In the genomic region with DNA sequence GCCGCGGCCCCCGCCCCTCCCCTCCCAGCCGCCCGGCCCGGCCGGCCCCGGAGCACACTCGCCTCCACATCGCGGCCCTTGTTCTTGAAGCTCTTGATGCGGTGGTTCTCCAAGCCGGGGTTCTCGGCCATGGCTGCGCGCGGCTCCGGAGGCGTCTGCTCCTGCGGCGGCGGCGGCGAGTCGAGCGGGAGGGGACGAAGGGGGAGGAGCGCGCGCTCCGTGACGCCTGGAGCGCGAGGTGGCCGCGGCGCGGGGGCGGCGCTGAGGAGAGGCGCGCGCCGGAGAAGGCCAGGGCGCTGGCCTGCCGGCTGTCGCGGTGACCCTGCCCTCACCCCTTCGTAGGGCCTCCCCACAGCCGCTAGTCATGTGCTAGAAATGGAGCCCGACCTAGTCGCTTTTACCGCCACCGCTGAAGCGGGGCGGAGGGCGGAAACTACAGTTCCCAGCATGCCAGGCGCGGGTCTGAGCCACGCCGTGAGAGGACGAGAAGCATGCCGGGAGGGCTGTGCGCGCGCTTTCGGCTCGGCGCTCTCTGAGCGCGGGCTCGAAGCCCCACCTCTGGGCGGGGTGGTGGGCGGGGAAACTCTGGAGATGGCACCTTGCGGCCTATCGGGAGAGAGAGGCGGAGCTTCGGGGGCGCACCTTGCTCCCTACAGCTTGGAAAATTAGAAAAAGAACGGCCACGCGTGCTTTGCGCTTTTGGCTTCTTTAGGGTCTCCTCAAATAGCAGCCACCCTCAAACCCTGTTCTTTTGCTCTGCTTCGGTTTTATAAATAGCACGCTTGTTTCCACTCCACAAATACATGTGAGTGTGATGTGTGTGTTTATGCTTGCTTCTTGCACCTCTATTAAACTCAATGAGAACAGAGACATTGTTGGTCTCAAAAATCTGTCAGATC, we compare ENCODE assay signal across 8 mouse cellular contexts. TPM values are rescaled to one million over a fixed set of nuclear protein-coding genes. Genes with fewer than 3 reads are reported as not detected.
A peak's percentile ranks its signal among the peaks of the same experiment; 100 is the strongest.
DNase-seq lines count a peak whose midpoint lies in the region; ATAC-seq lines count a peak whose summit lies in the region.

A gene (minus strand): TSS at position 214 of the 899 bp plus-strand sequence.

- no peaks in the 10 kb centered on the region for H3K36me3 ChIP-seq in heart, embryonic 13.5 days
- peaks cover 10% of the 10 kb centered on the region; the same call in 1 of the 2 replicates for H3K36me3 ChIP-seq in liver, embryonic 12.5 days
- H3K36me3 ChIP-seq in stomach, embryonic 15.5 days: no peaks in the 10 kb centered on the region

- H3K4me1 ChIP-seq in brown adipose tissue, adult 24 weeks (ENCODE audit: control insufficient read depth, insufficient read depth, insufficient read length, low read length): no peaks in the 10 kb centered on the region
- H3K4me1 ChIP-seq in heart, embryonic 13.5 days: peaks cover 28% of the 10 kb centered on the region
- H3K4me1 ChIP-seq in liver, embryonic 12.5 days: peaks cover 41% of the 10 kb centered on the region
- no peaks in the 10 kb centered on the region; the same call in 1 of the 2 replicates for H3K4me1 ChIP-seq in stomach, embryonic 15.5 days

- peak; percentile 99 for DNase-seq in CD4-positive, CD25-positive, alpha-beta regulatory T cell, adult 2 months (ENCODE audit: low read depth, low spot score)
- peak; percentile 69 for DNase-seq in fat pad, adult 2 months (ENCODE audit: extremely low read depth, low read depth, low spot score)
- peak; percentile 99 for DNase-seq in kidney, postnatal 10 days
- DNase-seq in natural killer cell, adult 2 months (ENCODE audit: low spot score in 2 of 2): peak; percentile 95 to 96

- H3K9me3 ChIP-seq in heart, embryonic 13.5 days: no peaks in the 10 kb centered on the region
- H3K9me3 ChIP-seq in liver, embryonic 12.5 days (replicated peaks): no peaks in the 10 kb centered on the region
- H3K9me3 ChIP-seq in stomach, embryonic 15.5 days: no peaks in the 10 kb centered on the region

- peak within 1 kb of the TSS; percentile 95 for H3K9ac ChIP-seq in heart, embryonic 13.5 days
- H3K9ac ChIP-seq in liver, embryonic 12.5 days: peak within 1 kb of the TSS; percentile 95
- H3K9ac ChIP-seq in stomach, embryonic 15.5 days: peak within 1 kb of the TSS; percentile 83

- no peaks in the 10 kb centered on the region for H3K27me3 ChIP-seq in heart, embryonic 13.5 days (replicated peaks)
- 0 out of 2 replicates have a peak, but pooled peaks cover 5% of the 10 kb centered on the region for H3K27me3 ChIP-seq in liver, embryonic 12.5 days (replicated peaks)
- H3K27me3 ChIP-seq in stomach, embryonic 15.5 days (replicated peaks): no peaks in the 10 kb centered on the region

- peak within 1 kb of the TSS; percentile 54; the same call in 1 of the 2 replicates for H3K27ac ChIP-seq in brown adipose tissue, adult 24 weeks (replicated peaks; ENCODE audit: low read depth, low read length)
- H3K27ac ChIP-seq in heart, embryonic 13.5 days (replicated peaks): peak within 1 kb of the TSS; percentile 99
- peak within 1 kb of the TSS; percentile 95 for H3K27ac ChIP-seq in liver, embryonic 12.5 days
- H3K27ac ChIP-seq in stomach, embryonic 15.5 days: peak within 1 kb of the TSS; percentile 98

- H3K4me3 ChIP-seq in brown adipose tissue, adult 24 weeks (ENCODE audit: insufficient read depth, low read depth, low read length): peak within 1 kb of the TSS; percentile 68
- H3K4me3 ChIP-seq in heart, embryonic 13.5 days: peak within 1 kb of the TSS; percentile 92
- peak within 1 kb of the TSS; percentile 86 for H3K4me3 ChIP-seq in liver, embryonic 12.5 days
- H3K4me3 ChIP-seq in stomach, embryonic 15.5 days (replicated peaks): peak within 1 kb of the TSS; percentile 91

- under 1% methylated on average over 76 of the region's 85 CpGs for WGBS in heart, embryonic 13.5 days
- under 1% methylated on average over 80 of the region's 85 CpGs for WGBS in liver, embryonic 12.5 days (ENCODE audit: insufficient replicate concordance)
- WGBS in stomach, embryonic 15.5 days: under 1% methylated on average over 77 of the region's 85 CpGs

- ATAC-seq in heart, embryonic 13.5 days (ENCODE audit: extremely low read depth, insufficient number of reproducible peaks, low FRiP score, low TSS enrichment): peak; percentile 95
- peak; percentile 96 for ATAC-seq in liver, embryonic 12.5 days
- ATAC-seq in stomach, embryonic 15.5 days (ENCODE audit: insufficient read depth, low FRiP score, low read depth): peak; percentile 97

- peak within 1 kb of the TSS; percentile 82 for H3K4me2 ChIP-seq in heart, embryonic 13.5 days
- peak within 1 kb of the TSS; percentile 80 for H3K4me2 ChIP-seq in liver, embryonic 12.5 days
- H3K4me2 ChIP-seq in stomach, embryonic 15.5 days: peak within 1 kb of the TSS; percentile 67

RNA-seq across cellular contexts. Expression of the gene that starts here (rescaled TPM):
- polyA plus RNA-seq in brown adipose tissue, adult 24 weeks (2012; ENCODE audit: insufficient read depth, insufficient read length, missing spikeins): 20.5 and 23.6 TPM in 2 replicates
- 30.1 and 30.7 TPM in 2 replicates for polyA plus RNA-seq in heart, embryonic 13.5 days (2015; fragmentation: Nextera tagmentation; extraction: Ambion mirVana)
- 44.0 and 44.8 TPM in 2 replicates for polyA plus RNA-seq in liver, embryonic 12.5 days (2016; fragmentation: Nextera tagmentation; extraction: Ambion mirVana)
- 41.1 and 44.9 TPM in 2 replicates for polyA plus RNA-seq in stomach, embryonic 15.5 days (2015; fragmentation: Nextera tagmentation; extraction: Ambion mirVana)

Comparison
In these comparisons a context has a peak if more than half of its experiments do, and no peak if none do; other contexts are left out.
1. Peak in every context shown above with its lines: DNase-seq, ATAC-seq, H3K4me3 ChIP-seq and H3K27ac ChIP-seq.